Mouse (Mus musculus) thymus, adult 2 months (tissue): Measurements from ENCODE around the gene Ppif.

Source experiments
- CTCF ChIP-seq: fragments of 200-500 bp; IDR thresholded peaks from 2 replicates; pipeline ENCODE4 v1.5.1; 2012; ENCODE audit warnings: mild to moderate bottlenecking, control low read depth, low read length, moderate library complexity, borderline replicate concordance; ENCODE audit not compliant: control insufficient read depth, poor library complexity, insufficient read depth; ENCODE audit errors: extremely low read depth
- POLR2A ChIP-seq: fragments of 200-500 bp; IDR thresholded peaks from 2 replicates; pipeline ENCODE4 v1.6.1; 2012; ENCODE audit warnings: mild to moderate bottlenecking, low read length, control low read depth, moderate library complexity; ENCODE audit not compliant: control insufficient read depth, poor library complexity, insufficient read depth; ENCODE audit errors: extremely low read depth

GRCm38 (mm10) chr14:25645717-25646116 lies 48.2 kb upstream of the Ppif start:
- TF ChIP-seq CTCF (no peak), POLR2A (no peak)
